Comparison of ENCODE assay signal across 16 mouse cellular contexts in genomic region chr10:42287666-42288065, GRCm38 (mm10).
"Had no signal": no experiment of that assay in that cellular context is flagged by ENCODE, and none has a peak within 500 bp of the region (broad histone marks: within the 10 kb centered on the region; RNA-seq: fewer than 3 reads in every experiment).

No protein-coding gene starts in this region.

- H3K4me3 ChIP-seq: intestine, embryonic 15.5 days; layer of hippocampus, adult 2 months; liver, embryonic 15.5 days; midbrain, embryonic 13.5 days; neural tube, embryonic 15.5 days had no signal

- H3K36me3 ChIP-seq: intestine, embryonic 15.5 days; liver, embryonic 15.5 days; midbrain, embryonic 13.5 days; neural tube, embryonic 15.5 days had no signal

- H3K27me3 ChIP-seq: intestine, embryonic 15.5 days; liver, embryonic 15.5 days; midbrain, embryonic 13.5 days; neural tube, embryonic 15.5 days had no signal

- H3K9me3 ChIP-seq: intestine, embryonic 15.5 days; liver, embryonic 15.5 days had no signal

- H3K4me2 ChIP-seq: intestine, embryonic 15.5 days; liver, embryonic 11.5 days; liver, embryonic 15.5 days; midbrain, embryonic 13.5 days; neural tube, embryonic 15.5 days had no signal

- H3K27ac ChIP-seq: intestine, embryonic 15.5 days; layer of hippocampus, adult 2 months; liver, embryonic 15.5 days; midbrain, embryonic 13.5 days; neural tube, embryonic 15.5 days; stomach, postnatal 0 days had no signal

- H3K9ac ChIP-seq: intestine, embryonic 15.5 days; liver, embryonic 15.5 days; midbrain, embryonic 13.5 days; neural tube, embryonic 15.5 days had no signal

- H3K4me1 ChIP-seq: intestine, embryonic 15.5 days; liver, embryonic 15.5 days; midbrain, embryonic 13.5 days; neural tube, embryonic 15.5 days had no signal

- ATAC-seq: intestine, embryonic 15.5 days; midbrain, embryonic 13.5 days had no signal

- DNase-seq: kidney, adult 18-20 months; kidney, postnatal 10 days; kidney, postnatal 4 days; left cerebral cortex, postnatal 4 days; lung, postnatal 14 days; right cerebral cortex, adult 18-20 months; right cerebral cortex, postnatal 25 days; thymus, adult 2 months; thymus, postnatal 36 days had no signal
